Mouse (Mus musculus) liver, postnatal 0 days (tissue): ENCODE results near the gene Zfp217. TPM values are rescaled to one million over a fixed set of nuclear protein-coding genes. Genes with fewer than 3 reads are reported as not detected.

Experiments used
- ATAC-seq: fragments of 200-750 bp; cut with Nextera tagmentation; 2 replicates; pipeline ENCODE4 v1.8.0; 2017; ENCODE audit warnings: mild to moderate bottlenecking, moderate library complexity
- DNase-seq: peaks from one replicate; pipeline ENCODE4 v3.0.0-alpha.2; 2016
- H3K27ac ChIP-seq: fragments of 300-500 bp; sonication (generic); 2 replicates; pipeline ENCODE4 v1.5.1; 2014; ENCODE audit warnings: antibody characterized with exemption, moderate library complexity, mild to moderate bottlenecking, low read depth
- H3K27me3 ChIP-seq: fragments of 300-500 bp; sonication (generic); 2 replicates; pipeline ENCODE4 v1.6.1; 2014; ENCODE audit warnings: low read length, control low read depth, mixed read lengths; ENCODE audit not compliant: insufficient read depth
- H3K36me3 ChIP-seq: fragments of 300-500 bp; sonication (generic); replicated peaks from 2 replicates; pipeline ENCODE4 v1.6.1; 2014; ENCODE audit warnings: mild to moderate bottlenecking, control low read depth, low read length, moderate library complexity, mixed read lengths; ENCODE audit not compliant: insufficient read depth
- H3K4me1 ChIP-seq: fragments of 300-500 bp; sonication (generic); 2 replicates; pipeline ENCODE4 v1.6.1; 2014; ENCODE audit warnings: antibody characterized with exemption, mild to moderate bottlenecking, control low read depth; ENCODE audit not compliant: insufficient read depth
- H3K4me2 ChIP-seq: fragments of 300-500 bp; sonication (generic); 2 replicates; pipeline ENCODE4 v1.6.1; 2014; ENCODE audit warnings: low read depth, mild to moderate bottlenecking, low read length, moderate library complexity, mixed read lengths
- H3K4me3 ChIP-seq: fragments of 300-500 bp; sonication (generic); 2 replicates; pipeline ENCODE4 v1.5.1; 2014; ENCODE audit warnings: low read depth, low read length
- H3K9ac ChIP-seq: fragments of 300-500 bp; sonication (generic); replicated peaks from 2 replicates; pipeline ENCODE4 v1.6.1; 2014; ENCODE audit warnings: mild to moderate bottlenecking, moderate library complexity
- H3K9me3 ChIP-seq: fragments of 300-500 bp; sonication (generic); 2 replicates; pipeline ENCODE4 v1.6.1; 2016; ENCODE audit warnings: mild to moderate bottlenecking, control low read depth, low read length, mixed read lengths
- CTCF ChIP-seq: sonication (generic); IDR thresholded peaks from 2 replicates; pipeline ENCODE4 v1.5.1; 2016; ENCODE audit warnings: antibody characterized with exemption, low read depth
- EP300 ChIP-seq: IDR thresholded peaks from 2 replicates; pipeline ENCODE4 v1.6.1; 2016; ENCODE audit warnings: antibody characterized with exemption, low read depth, mild to moderate bottlenecking
- WGBS: fragments of 180-500 bp; shearing (Covaris S2); extraction: QIAGEN DNeasy Blood & Tissue Kit; methylation state at CpG from one replicate; pipeline ENCODE4 v1.1.7; 2014; ENCODE audit not compliant: insufficient replicate concordance; 5-methylcytosine and 5-hydroxymethylcytosine counted together
- polyA plus RNA-seq: library from polyadenylated mRNA; unstranded; fragments of >200 nt; fragmentation: Nextera tagmentation; extraction: Ambion mirVana; gene quantifications from 2 replicates; pipeline ENCODE4 v1.2.1, GENCODE M21; 2015

Zfp217 gene
- polyA plus RNA-seq, 1 experiment from 2014 or later: 2.1 TPM

DNA sequence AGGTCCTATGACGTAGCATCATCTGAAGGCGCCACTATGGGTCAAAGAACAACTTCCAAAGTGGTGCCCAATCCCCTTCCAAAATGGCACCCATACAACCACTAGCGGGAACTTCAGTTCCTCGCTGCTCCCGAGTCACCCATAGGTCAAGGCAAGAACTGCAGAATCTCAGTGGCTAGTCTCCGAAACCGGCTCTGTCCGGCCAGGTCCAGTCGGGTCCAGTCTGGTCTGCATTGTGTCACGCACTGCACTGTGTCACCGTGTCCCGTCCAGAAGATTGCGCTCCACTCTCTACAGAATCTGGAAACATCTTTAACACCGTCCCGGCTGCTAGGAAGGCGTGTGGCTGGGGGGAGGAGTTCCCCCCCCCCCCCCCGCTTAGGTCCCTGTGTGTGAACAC lies 53.7 kb downstream of the Zfp217 start:
- DNase-seq (no peak), ATAC-seq (no peak)
- Histone ChIP-seq H3K27me3 (no peaks in the 10 kb centered on the region), H3K9me3 (no peaks in the 10 kb centered on the region), H3K9ac (no peak overlapping the region), H3K27ac (no peak overlapping the region), H3K4me2 (no peak overlapping the region), H3K36me3 (no peaks in the 10 kb centered on the region), H3K4me3 (no peak overlapping the region), H3K4me1 (0 out of 2 replicates have a peak, but pooled peaks cover 2% of the 10 kb centered on the region)
- no peak for TF ChIP-seq EP300
- no peak for TF ChIP-seq CTCF
- WGBS: 89% methylated on average over 17 of the region's 17 CpGs

DNA sequence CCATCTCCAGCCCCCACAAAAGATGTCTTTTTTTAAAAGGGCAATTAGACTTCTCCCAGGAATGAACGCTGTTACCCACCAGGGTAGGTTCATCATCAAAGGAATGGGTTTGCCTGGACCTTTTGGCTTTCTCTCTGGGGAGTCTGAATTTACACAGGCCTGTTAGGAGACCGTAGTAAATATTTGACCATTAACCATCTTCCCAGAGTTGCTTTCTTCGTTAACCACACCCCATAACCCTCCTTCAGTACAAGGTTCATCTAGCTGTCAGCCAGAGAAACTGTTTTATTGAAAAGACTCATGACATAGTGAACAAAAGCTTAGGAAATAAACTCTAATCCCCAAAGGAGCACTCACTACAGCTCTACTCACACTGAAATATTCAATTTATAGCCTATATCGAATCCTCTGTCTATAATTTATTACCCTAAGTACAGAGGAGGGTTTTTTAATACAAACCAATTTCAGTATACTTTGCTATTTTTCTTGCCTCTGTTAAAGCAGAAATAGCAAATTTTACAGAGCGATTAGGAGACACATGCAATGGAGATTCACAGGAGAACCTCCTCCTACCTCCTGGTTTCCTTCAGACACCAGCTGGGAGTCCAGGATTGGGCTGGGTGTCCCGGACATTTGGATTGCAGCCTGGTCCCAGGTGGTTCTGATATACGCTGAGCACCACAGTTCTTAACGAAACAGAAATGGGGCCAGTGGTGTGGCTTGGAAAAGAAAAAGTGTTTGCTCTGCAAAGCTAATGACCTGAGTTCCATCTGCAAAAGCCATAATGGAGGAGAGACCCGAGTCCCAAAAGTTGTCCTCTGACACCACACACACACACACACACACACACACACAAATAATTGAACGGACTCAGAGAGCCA lies 56.1 kb downstream of the Zfp217 start:
- Histone ChIP-seq H3K4me2 (no peak overlapping the region), H3K9me3 (no peaks in the 10 kb centered on the region), H3K27me3 (no peaks in the 10 kb centered on the region), H3K9ac (no peak overlapping the region), H3K4me1 (peaks cover 3% of the 10 kb centered on the region; the same call in 1 of the 2 replicates), H3K36me3 (no peaks in the 10 kb centered on the region), H3K4me3 (no peak overlapping the region), H3K27ac (no peak overlapping the region)
- DNase-seq: no peak
- no peak for TF ChIP-seq CTCF
- TF ChIP-seq EP300: no peak
- 59% methylated on average over 10 of the region's 10 CpGs for WGBS
- ATAC-seq: no peak

DNA sequence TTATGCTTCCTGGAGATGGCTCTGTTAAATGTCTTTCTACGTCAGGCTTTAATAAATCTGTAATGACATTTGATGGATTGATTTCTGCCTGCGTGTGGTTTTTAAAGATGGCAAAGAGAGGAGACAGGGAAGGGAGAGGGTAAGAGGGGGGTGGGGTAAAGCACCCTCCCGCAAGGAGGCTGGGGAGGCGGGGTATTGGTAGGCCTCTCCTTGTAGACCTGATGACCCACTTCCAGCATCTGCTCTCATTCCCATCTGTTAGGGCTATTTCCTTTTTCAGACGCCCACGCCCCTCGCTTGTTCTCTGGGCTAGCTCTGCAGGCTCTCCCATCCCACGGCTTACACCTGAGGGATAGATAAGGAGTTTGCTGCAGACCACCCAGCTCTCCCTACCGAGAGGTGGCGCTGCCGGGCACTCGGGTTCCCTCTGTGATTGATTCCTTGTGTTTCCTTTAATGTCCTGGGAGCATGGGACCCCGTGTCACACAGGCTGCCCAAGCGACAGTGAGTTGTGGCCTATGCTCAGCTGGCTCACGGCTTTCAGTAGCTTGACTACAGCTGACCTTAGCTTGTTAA lies 69.4 kb downstream of the Zfp217 start:
- DNase-seq: no peak
- ATAC-seq: no peak

DNA sequence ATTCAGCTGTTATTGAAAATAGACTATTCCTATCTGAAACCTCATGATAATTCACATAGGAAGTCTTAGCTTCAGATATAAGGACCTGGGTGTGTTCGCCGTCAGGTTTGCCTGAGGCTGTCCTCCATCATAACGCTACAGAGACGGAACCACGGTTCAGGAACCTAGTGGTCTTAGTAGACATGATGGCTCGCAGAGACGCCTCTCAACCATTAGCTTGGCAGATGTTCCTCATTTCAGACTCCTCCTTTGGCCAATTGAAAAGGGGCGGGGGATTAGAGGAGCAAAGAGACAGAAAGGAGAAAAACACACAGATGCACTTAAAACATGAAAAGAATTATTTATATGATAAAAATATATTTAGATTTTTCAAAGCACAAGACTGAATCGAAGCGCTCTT lies 69.9 kb downstream of the Zfp217 start:
- 66% methylated on average over 10 of the region's 10 CpGs for WGBS
- H3K27me3 ChIP-seq: no peaks in the 10 kb centered on the region
- H3K36me3 ChIP-seq: no peaks in the 10 kb centered on the region

More for the DNA sequence above, 69.4 kb downstream of the Zfp217 start:
- no peaks in the 10 kb centered on the region for H3K4me1 ChIP-seq
- no peak overlapping the region for H3K4me3 ChIP-seq
- no peaks in the 10 kb centered on the region for H3K36me3 ChIP-seq
- H3K27ac ChIP-seq: no peak overlapping the region
- no peak overlapping the region for H3K4me2 ChIP-seq
- no peaks in the 10 kb centered on the region for H3K9me3 ChIP-seq
- WGBS: 50% methylated on average over 15 of the region's 15 CpGs
- H3K9ac ChIP-seq: no peak overlapping the region
- TF ChIP-seq CTCF (peak; percentile 31; the same call in 1 of the 2 replicates), EP300 (no peak)
- no peaks in the 10 kb centered on the region for H3K27me3 ChIP-seq

DNA sequence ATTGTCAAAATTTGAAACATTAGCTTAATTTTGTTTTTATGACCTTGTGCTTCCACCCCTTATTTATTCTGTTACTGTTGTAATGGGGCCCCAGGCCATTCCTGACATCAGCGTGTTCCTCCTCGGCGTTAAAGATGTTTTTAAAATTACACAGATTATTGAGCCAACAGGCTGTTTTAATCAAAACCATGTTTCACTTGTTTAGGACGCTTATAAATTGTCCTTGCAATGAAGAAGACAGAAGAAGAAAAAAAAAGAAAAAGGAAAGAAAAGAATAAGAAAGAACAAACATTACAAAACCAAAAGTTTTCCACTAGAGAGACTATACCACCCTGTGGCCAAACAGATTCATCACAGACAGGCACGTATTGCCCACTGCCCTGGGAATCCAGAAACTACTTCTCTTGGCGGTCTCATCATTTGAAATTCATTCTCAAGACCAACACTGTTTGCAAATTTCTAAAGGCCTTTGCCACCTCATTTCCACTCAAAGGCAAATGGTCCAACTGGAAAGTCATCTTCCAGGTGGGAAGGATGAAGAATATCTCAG lies 70.9 kb downstream of the Zfp217 start:
- H3K4me1 ChIP-seq: no peaks in the 10 kb centered on the region
- WGBS: 74% methylated on average over 6 of the region's 6 CpGs
- no peak overlapping the region for H3K4me2 ChIP-seq
- ATAC-seq: no peak
- DNase-seq: no peak
- no peaks in the 10 kb centered on the region for H3K27me3 ChIP-seq
- H3K27ac ChIP-seq: no peak overlapping the region
- H3K9me3 ChIP-seq: no peaks in the 10 kb centered on the region
- no peak overlapping the region for H3K9ac ChIP-seq
- no peaks in the 10 kb centered on the region for H3K36me3 ChIP-seq
- TF ChIP-seq EP300 (no peak), CTCF (peak; percentile 24; the same call in 1 of the 2 replicates)
- no peak overlapping the region for H3K4me3 ChIP-seq

More for the DNA sequence above, 69.9 kb downstream of the Zfp217 start:
- no peak for ATAC-seq
- no peak for TF ChIP-seq EP300
- TF ChIP-seq CTCF: no peak
- Histone ChIP-seq H3K9me3 (no peaks in the 10 kb centered on the region), H3K4me2 (no peak overlapping the region), H3K4me3 (no peak overlapping the region), H3K27ac (no peak overlapping the region), H3K4me1 (no peaks in the 10 kb centered on the region), H3K9ac (no peak overlapping the region)
- no peak for DNase-seq

DNA sequence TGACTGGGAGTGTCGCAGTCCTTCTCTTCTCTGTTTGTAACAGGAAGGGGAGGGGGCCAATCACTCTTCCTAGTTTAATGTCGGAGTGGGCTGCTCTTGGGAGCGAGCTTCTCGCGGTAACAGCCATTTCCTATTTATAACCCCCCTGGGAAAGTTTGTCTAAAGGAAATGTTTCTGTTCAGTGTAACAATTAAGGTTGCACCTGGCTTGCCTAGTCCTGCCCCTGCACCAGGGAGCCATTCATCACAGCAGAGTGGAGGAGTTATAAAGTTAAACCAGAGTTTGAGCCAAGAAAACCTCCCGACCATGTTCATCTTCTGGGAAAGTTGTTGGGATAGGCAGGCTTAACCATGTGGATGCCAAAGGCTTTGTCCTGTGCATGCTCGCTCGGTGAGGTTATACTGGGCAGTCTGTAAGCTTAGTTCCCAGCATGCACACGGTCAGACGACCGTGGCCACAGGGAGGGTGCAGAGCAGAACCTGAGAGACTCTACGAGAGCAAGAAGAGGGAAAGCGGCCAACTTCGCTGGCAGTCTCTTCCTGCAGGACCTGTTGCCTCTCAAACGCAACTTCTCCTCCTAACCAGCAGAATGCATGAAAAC lies 77.2 kb downstream of the Zfp217 start:
- Histone ChIP-seq H3K9ac (no peak overlapping the region), H3K4me2 (no peak overlapping the region), H3K9me3 (0 out of 2 replicates have a peak, but pooled peaks cover 4% of the 10 kb centered on the region), H3K4me1 (no peaks in the 10 kb centered on the region), H3K4me3 (no peak overlapping the region), H3K27ac (no peak overlapping the region), H3K27me3 (no peaks in the 10 kb centered on the region), H3K36me3 (no peaks in the 10 kb centered on the region)
- no peak for TF ChIP-seq EP300
- no peak for TF ChIP-seq CTCF
- no peak for DNase-seq
- 34% methylated on average over 15 of the region's 15 CpGs for WGBS
- no peak for ATAC-seq
